Mouse (Mus musculus): ENCODE measurements around the gene Bicd2. TPM values are rescaled to one million over a fixed set of nuclear protein-coding genes. Genes with fewer than 3 reads are reported as not detected.

Gene Bicd2
- polyA plus RNA-seq, 1 experiment, result 43.1 TPM

- no peak for TF ChIP-seq CTCF (IDR thresholded peaks at IDR 0.05; ENCODE audit: borderline replicate concordance, insufficient read depth, low read length)
- no peak for TF ChIP-seq POLR2A (IDR thresholded peaks at IDR 0.05; ENCODE audit: low read depth, low read length)
- Histone ChIP-seq H3K4me3 (ENCODE audit: insufficient read depth, low read length) (no peak overlapping the region), H3K27ac (ENCODE audit: insufficient read depth, low read length) (no peak overlapping the region), H3K4me1 (ENCODE audit: control insufficient read depth, insufficient read depth, low read length) (peaks cover 5% of the 10 kb centered on the region)
Observed at GRCm38 (mm10) chr13:49371428-49371899, 30.1 kb downstream of the Bicd2 start.

GRCm38 (mm10) chr13:49372370-49373060 lies 31.1 kb downstream of the Bicd2 start:
- TF ChIP-seq CTCF (IDR thresholded peaks at IDR 0.05; ENCODE audit: borderline replicate concordance, insufficient read depth, low read length) (no peak), POLR2A (IDR thresholded peaks at IDR 0.05; ENCODE audit: low read depth, low read length) (no peak)
- no peak overlapping the region for H3K4me3 ChIP-seq (ENCODE audit: insufficient read depth, low read length)
- H3K4me1 ChIP-seq (ENCODE audit: control insufficient read depth, insufficient read depth, low read length), result peaks cover 5% of the 10 kb centered on the region
- no peak overlapping the region for H3K27ac ChIP-seq (ENCODE audit: insufficient read depth, low read length)

GRCm38 (mm10) chr13:49374304-49374703 lies 32.9 kb downstream of the Bicd2 start:
- Histone ChIP-seq H3K4me1 (ENCODE audit: control insufficient read depth, insufficient read depth, low read length) (peaks cover 4% of the 10 kb centered on the region), H3K4me3 (ENCODE audit: insufficient read depth, low read length) (no peak overlapping the region), H3K27ac (ENCODE audit: insufficient read depth, low read length) (no peak overlapping the region)
- TF ChIP-seq POLR2A (IDR thresholded peaks at IDR 0.05; ENCODE audit: low read depth, low read length) (no peak), CTCF (IDR thresholded peaks at IDR 0.05; ENCODE audit: borderline replicate concordance, insufficient read depth, low read length) (no peak)

GRCm38 (mm10) chr13:49374730-49375129 lies 33.3 kb downstream of the Bicd2 start:
- TF ChIP-seq POLR2A (IDR thresholded peaks at IDR 0.05; ENCODE audit: low read depth, low read length), result no peak
- no peak for TF ChIP-seq CTCF (IDR thresholded peaks at IDR 0.05; ENCODE audit: borderline replicate concordance, insufficient read depth, low read length)
- Histone ChIP-seq H3K27ac (ENCODE audit: insufficient read depth, low read length) (no peak overlapping the region), H3K4me1 (ENCODE audit: control insufficient read depth, insufficient read depth, low read length) (peaks cover 4% of the 10 kb centered on the region), H3K4me3 (ENCODE audit: insufficient read depth, low read length) (no peak overlapping the region)

- Histone ChIP-seq H3K4me1 (ENCODE audit: control insufficient read depth, insufficient read depth, low read length) (no peaks in the 10 kb centered on the region), H3K4me3 (ENCODE audit: insufficient read depth, low read length) (no peak overlapping the region), H3K27ac (ENCODE audit: insufficient read depth, low read length) (no peak overlapping the region)
- no peak for TF ChIP-seq POLR2A (IDR thresholded peaks at IDR 0.05; ENCODE audit: low read depth, low read length)
- no peak for TF ChIP-seq CTCF (IDR thresholded peaks at IDR 0.05; ENCODE audit: borderline replicate concordance, insufficient read depth, low read length)
Observed at GRCm38 (mm10) chr13:49377608-49378007, 36.2 kb downstream of the Bicd2 start.

GRCm38 (mm10) chr13:49379301-49379700 lies 37.9 kb downstream of the Bicd2 start:
- no peak overlapping the region for H3K4me3 ChIP-seq (ENCODE audit: insufficient read depth, low read length)
- H3K27ac ChIP-seq (ENCODE audit: insufficient read depth, low read length), result no peak overlapping the region
- TF ChIP-seq POLR2A (IDR thresholded peaks at IDR 0.05; ENCODE audit: low read depth, low read length) (no peak), CTCF (IDR thresholded peaks at IDR 0.05; ENCODE audit: borderline replicate concordance, insufficient read depth, low read length) (no peak)
- H3K4me1 ChIP-seq (ENCODE audit: control insufficient read depth, insufficient read depth, low read length), result no peaks in the 10 kb centered on the region

- H3K27ac ChIP-seq (ENCODE audit: insufficient read depth, low read length), result no peak overlapping the region
- peak; percentile 94 for TF ChIP-seq CTCF (IDR thresholded peaks at IDR 0.05; ENCODE audit: borderline replicate concordance, insufficient read depth, low read length)
- no peak for TF ChIP-seq POLR2A (IDR thresholded peaks at IDR 0.05; ENCODE audit: low read depth, low read length)
- no peaks in the 10 kb centered on the region for H3K4me1 ChIP-seq (ENCODE audit: control insufficient read depth, insufficient read depth, low read length)
- H3K4me3 ChIP-seq (ENCODE audit: insufficient read depth, low read length), result no peak overlapping the region
Observed at GRCm38 (mm10) chr13:49381230-49381629, 39.8 kb downstream of the Bicd2 start.

GRCm38 (mm10) chr13:49382997-49383396 lies 41.6 kb downstream of the Bicd2 start:
- no peak for TF ChIP-seq POLR2A (IDR thresholded peaks at IDR 0.05; ENCODE audit: low read depth, low read length)
- TF ChIP-seq CTCF (IDR thresholded peaks at IDR 0.05; ENCODE audit: borderline replicate concordance, insufficient read depth, low read length), result no peak
- Histone ChIP-seq H3K4me1 (ENCODE audit: control insufficient read depth, insufficient read depth, low read length) (no peaks in the 10 kb centered on the region), H3K4me3 (ENCODE audit: insufficient read depth, low read length) (no peak overlapping the region), H3K27ac (ENCODE audit: insufficient read depth, low read length) (no peak overlapping the region)

- Histone ChIP-seq H3K27ac (ENCODE audit: insufficient read depth, low read length) (no peak overlapping the region), H3K4me3 (ENCODE audit: insufficient read depth, low read length) (no peak overlapping the region), H3K4me1 (ENCODE audit: control insufficient read depth, insufficient read depth, low read length) (no peaks in the 10 kb centered on the region)
- no peak for TF ChIP-seq POLR2A (IDR thresholded peaks at IDR 0.05; ENCODE audit: low read depth, low read length)
- no peak for TF ChIP-seq CTCF (IDR thresholded peaks at IDR 0.05; ENCODE audit: borderline replicate concordance, insufficient read depth, low read length)
Observed at GRCm38 (mm10) chr13:49384751-49385463, 43.5 kb downstream of the Bicd2 start.

GRCm38 (mm10) chr13:49391374-49391773 lies 50.0 kb downstream of the Bicd2 start:
- no peak overlapping the region for H3K4me3 ChIP-seq (ENCODE audit: insufficient read depth, low read length)
- no peak overlapping the region for H3K27ac ChIP-seq (ENCODE audit: insufficient read depth, low read length)
- TF ChIP-seq POLR2A (IDR thresholded peaks at IDR 0.05; ENCODE audit: low read depth, low read length), result no peak
- TF ChIP-seq CTCF (IDR thresholded peaks at IDR 0.05; ENCODE audit: borderline replicate concordance, insufficient read depth, low read length), result no peak
- H3K4me1 ChIP-seq (ENCODE audit: control insufficient read depth, insufficient read depth, low read length), result peaks cover 6% of the 10 kb centered on the region; the same call in 1 of the 2 replicates

Data from embryonic fibroblast, embryonic 13.5 days (primary cell).